Mouse (Mus musculus): ENCODE data around the gene Zmpste24.

DNA sequence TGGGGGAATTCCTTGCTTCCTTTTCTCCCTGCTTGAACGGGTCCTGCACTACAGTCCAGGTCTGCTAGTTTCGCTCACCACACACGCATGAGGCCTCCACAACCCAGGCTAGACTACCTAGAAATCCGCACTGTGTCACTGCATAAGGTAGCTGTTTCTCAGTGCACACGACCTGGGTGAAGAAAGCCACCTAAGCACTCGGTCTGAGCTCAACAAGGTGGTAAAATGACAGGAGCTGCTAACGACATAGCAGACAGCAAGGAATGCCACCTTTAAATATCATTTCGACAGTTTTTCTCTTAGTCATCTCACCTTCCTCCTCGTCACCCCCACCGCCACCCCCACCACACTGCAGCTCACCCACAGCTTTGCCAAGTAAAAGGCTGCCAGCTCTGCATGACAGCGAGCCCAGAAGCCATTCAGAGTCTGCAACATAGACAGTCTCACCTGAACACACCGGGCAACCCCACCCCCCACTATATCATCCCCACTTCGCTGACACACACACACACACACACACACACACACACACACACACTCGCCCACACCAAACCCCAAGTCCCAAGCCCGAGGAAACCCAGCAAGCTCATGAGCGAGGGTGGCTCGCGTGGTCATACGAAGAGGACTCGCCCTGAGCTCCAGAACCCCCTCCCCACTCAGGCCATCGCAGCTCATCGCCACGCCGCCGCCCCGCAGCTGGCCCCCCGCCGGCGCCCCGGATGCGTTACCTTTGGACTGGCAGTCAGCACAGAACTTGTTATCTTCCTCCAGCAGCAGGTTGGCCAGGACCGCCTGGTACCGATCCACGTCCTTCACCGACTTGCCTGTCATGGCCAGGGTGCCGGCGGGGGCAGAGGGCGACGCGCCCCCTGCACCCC, 81.8 kb downstream of the Zmpste24 start:
- no peak for TF ChIP-seq CTCF (IDR thresholded peaks at IDR 0.05; ENCODE audit: control insufficient read depth, insufficient read depth, insufficient replicate concordance, low read depth, low read length)
- no peak for TF ChIP-seq POLR2A (IDR thresholded peaks at IDR 0.05; ENCODE audit: control insufficient read depth, low read depth, low read length)

Data from testis, adult 2 months (tissue).